Mouse (Mus musculus) induced T-regulatory cell, adult 2 months (primary cell): Measurements from ENCODE around the gene Elmod1.
A peak's percentile ranks its signal among the peaks of the same experiment; 100 is the strongest.

Experiments
- DNase-seq: peaks from one replicate; pipeline ENCODE4 v3.0.0-alpha.2; 2012; ENCODE audit warnings: low read depth

The Elmod1 gene

GRCm38 (mm10) chr9:53910331-53910730, 64.8 kb downstream of the Elmod1 start:
- DNase-seq, result no peak

- DNase-seq, result no peak
These were observed 68.3 kb downstream of the Elmod1 start for GRCm38 (mm10) chr9:53906798-53907197.

- peak; percentile 1 for DNase-seq
These were observed 69.7 kb downstream of the Elmod1 start for GRCm38 (mm10) chr9:53905418-53905817.

GRCm38 (mm10) chr9:53903215-53903842, 71.8 kb downstream of the Elmod1 start:
- no peak for DNase-seq

GRCm38 (mm10) chr9:53899836-53900235, 75.3 kb downstream of the Elmod1 start:
- DNase-seq, result no peak

- no peak for DNase-seq
These were observed 79.3 kb downstream of the Elmod1 start for GRCm38 (mm10) chr9:53895827-53896226.

GRCm38 (mm10) chr9:53890075-53890474, 85.0 kb downstream of the Elmod1 start:
- peak; percentile 10 for DNase-seq

- DNase-seq, result no peak
These were observed 91.4 kb downstream of the Elmod1 start for GRCm38 (mm10) chr9:53883588-53884280.

- no peak for DNase-seq
These were observed 97.7 kb downstream of the Elmod1 start for GRCm38 (mm10) chr9:53877423-53877822.

GRCm38 (mm10) chr9:53873239-53873638, 101.9 kb downstream of the Elmod1 start:
- no peak for DNase-seq
